Mouse (Mus musculus) testis, adult 2 months (tissue): ENCODE data around the gene Plekhg3.

Experiments used
- CTCF ChIP-seq: fragments of 200-500 bp; IDR thresholded peaks from 2 replicates; pipeline ENCODE4 v1.5.1; 2012; ENCODE audit warnings: low read depth, mild to moderate bottlenecking, inconsistent platforms, low read length, moderate library complexity; ENCODE audit not compliant: control insufficient read depth, insufficient read depth, insufficient replicate concordance
- POLR2A ChIP-seq: fragments of 200-500 bp; IDR thresholded peaks from 2 replicates; pipeline ENCODE4 v1.6.1; 2012; ENCODE audit warnings: low read depth, mild to moderate bottlenecking, inconsistent platforms, low read length, moderate library complexity; ENCODE audit not compliant: control insufficient read depth

DNA sequence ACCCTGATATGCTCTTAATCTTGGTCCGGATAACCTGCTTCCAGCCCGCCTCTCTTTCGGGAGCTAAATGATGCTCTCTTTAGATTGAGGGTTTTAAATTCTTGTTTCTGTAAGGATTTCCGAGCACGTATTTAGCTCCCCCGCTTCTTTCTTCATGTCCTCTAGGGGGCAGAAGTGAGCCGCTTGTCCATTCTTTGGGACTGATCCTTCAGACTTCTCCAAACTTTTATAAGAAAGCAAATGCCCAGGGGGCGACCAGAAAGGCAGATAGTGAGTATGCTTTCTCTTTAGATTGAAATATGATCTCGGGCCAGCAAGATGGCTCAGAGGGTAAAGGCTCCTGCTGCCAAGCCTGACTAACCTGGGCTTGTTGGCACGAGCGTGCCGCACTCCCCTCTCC lies 34.4 kb upstream of the Plekhg3 start:
- TF ChIP-seq CTCF (no peak), POLR2A (no peak)
